Mouse (Mus musculus) heart, postnatal 0 days (tissue): ENCODE measurements around the gene Arhgef2.

Source experiments
- CTCF ChIP-seq: IDR thresholded peaks from 2 replicates; pipeline ENCODE4 v1.5.1; 2016; ENCODE audit warnings: antibody characterized with exemption, control low read depth, low read depth
- EP300 ChIP-seq: IDR thresholded peaks from 2 replicates; pipeline ENCODE4 v1.6.1; 2016; ENCODE audit warnings: antibody characterized with exemption, low read depth

GRCm38 (mm10) chr3:88586640-88587039, 19.1 kb upstream of the Arhgef2 start:
- TF ChIP-seq CTCF (no peak), EP300 (no peak)
